Mouse (Mus musculus): Measurements from ENCODE around the gene Brpf3. TPM values are rescaled to one million over a fixed set of nuclear protein-coding genes. Genes with fewer than 3 reads are reported as not detected.
"Not testable (repeated sequence)": the region's sequence is repeated elsewhere in the genome, so short reads cannot be mapped to it uniquely, and the experiment has no call there.

The Brpf3 gene
- total and polyA plus RNA-seq, 3 experiments = 3.4 to 87.3 (median 30.9) TPM

DNA sequence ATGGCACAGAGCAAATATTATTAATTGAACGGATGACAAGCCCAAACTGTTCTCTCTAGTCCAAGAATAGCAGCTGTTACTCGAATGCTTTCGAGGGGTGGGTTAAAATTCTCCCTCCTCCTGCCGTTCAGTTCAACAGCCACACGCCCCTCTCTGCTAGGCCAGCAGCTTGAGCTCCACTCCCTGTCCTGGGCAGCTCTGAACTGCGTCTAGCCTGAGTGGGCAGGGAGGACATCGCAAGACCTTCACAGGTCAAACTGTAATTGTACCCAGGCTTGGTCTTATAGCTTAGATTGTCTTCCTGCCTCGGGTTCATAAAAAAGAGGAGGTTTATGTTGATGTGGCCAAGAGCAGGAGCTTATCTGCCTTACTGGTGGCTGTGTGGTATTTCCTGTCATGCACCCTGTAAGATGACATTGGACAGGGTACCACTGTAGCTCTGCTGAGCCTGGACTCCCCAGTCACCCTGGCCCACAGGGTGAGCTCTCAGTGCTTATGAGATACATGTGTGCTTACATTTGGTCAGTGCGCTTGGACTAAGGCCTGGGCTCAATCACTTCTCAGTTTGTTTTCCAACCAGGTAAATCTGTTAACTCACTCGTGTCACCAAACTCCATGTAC is 14.6 kb downstream of the Brpf3 start:
- Histone ChIP-seq H3K9me3 (replicated peaks) (no peaks in the 10 kb centered on the region), H3K4me1 (ENCODE audit: insufficient read depth, low read depth, low read length) (peaks cover 1% of the 10 kb centered on the region; the same call in 1 of the 2 replicates), H3K36me3 (replicated peaks) (peaks cover 92% of the 10 kb centered on the region), H3K4me3 (ENCODE audit: low read depth, low read length) (no peak overlapping the region), H3K27me3 (ENCODE audit: insufficient read depth, low read length) (no peaks in the 10 kb centered on the region)
- DNase-seq (ENCODE audit: low spot score) = no peak
- TF ChIP-seq POLR2AphosphoS5 (IDR thresholded peaks at IDR 0.05; ENCODE audit: insufficient replicate concordance, low read depth, low read length) (no peak), GATA1 (IDR thresholded peaks at IDR 0.05; ENCODE audit: borderline replicate concordance, low read length) (no peak), CTCF (IDR thresholded peaks at IDR 0.05; ENCODE audit: low read depth, low read length) (no peak), TAL1 (conservative IDR thresholded peaks at IDR 0.05; ENCODE audit: low read depth, low read length) (no peak), GATA2 (IDR thresholded peaks at IDR 0.05; ENCODE audit: borderline replicate concordance, low read depth, low read length) (no peak)
- ATAC-seq (ENCODE audit: extremely low read depth, insufficient number of reproducible peaks, low FRiP score, poor library complexity, severe bottlenecking) = no peak

DNA sequence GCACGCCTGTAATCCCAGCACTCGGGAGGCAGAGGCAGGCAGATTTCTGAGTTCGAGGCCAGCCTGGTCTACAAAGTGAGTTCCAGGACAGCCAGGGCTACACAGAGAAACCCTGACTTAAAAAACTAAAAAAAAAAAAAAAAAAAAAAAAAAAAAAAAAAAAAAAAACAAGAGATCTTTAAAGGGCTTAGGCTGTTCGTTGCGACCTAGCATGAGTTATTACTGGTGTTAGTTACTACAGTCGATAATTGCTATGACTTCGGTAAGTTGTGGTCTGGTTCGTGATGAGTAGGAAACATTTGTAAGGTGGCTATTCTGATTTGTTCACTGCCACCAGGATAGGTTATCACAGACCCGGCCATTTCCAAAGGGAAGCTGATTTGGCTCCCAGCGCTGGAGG is 15.4 kb downstream of the Brpf3 start:
- not testable (repeated sequence) for H3K9me3 ChIP-seq (replicated peaks); H3K4me3 ChIP-seq (ENCODE audit: low read depth, low read length); DNase-seq (ENCODE audit: low spot score); H3K4me1 ChIP-seq (ENCODE audit: insufficient read depth, low read depth, low read length); ATAC-seq (ENCODE audit: extremely low read depth, insufficient number of reproducible peaks, low FRiP score, poor library complexity, severe bottlenecking); H3K27me3 ChIP-seq (ENCODE audit: insufficient read depth, low read length)
- peaks cover 92% of the 10 kb centered on the region for H3K36me3 ChIP-seq (replicated peaks)

DNA sequence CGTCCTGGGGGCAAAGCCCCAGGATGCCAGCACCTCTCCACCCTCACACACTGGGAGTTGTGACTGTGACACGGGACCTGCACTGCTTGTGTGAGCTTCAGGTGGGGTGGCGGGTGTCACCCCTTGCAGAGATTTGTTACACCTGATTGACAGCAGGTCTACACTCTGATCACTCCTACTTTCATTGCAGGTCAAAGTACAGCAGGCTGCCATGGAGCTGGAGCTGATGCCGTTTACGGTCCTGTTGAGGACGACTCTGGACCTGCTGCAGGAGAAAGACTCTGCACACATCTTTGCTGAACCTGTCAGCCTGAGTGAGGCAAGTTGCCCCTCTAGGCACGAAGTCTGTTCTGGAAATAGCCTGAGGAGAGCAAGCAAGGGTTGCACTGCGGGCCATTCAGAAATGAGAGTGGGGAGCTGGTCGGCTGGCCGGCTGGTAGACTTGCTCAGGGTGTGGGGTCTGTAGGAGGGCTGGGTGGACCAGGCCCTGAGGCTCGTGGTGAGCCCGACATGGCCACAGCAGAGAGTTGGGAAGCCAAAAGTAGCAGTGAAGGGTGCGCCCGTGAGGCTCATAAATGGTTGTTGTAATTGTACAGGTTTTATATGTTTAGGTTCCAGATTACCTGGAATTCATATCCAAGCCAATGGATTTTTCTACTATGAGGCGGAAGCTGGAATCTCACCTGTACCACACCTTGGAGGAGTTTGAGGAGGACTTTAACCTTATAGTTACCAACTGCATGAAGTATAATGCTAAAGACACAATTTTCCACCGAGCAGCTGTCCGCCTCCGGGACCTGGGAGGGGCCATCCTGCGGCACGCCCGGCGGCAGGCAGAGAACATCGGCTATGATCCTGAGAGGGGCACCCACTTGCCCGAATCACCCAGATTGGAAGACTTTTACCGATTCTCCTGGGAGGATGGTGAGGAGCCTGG is 16.3 kb downstream of the Brpf3 start:
- peaks cover 94% of the 10 kb centered on the region for H3K36me3 ChIP-seq (replicated peaks)
- peaks cover under 1% of the 10 kb centered on the region; the same call in 1 of the 2 replicates for H3K4me1 ChIP-seq (ENCODE audit: insufficient read depth, low read depth, low read length)
- no peak overlapping the region for H3K4me3 ChIP-seq (ENCODE audit: low read depth, low read length)
- no peaks in the 10 kb centered on the region for H3K9me3 ChIP-seq (replicated peaks)
- DNase-seq (ENCODE audit: low spot score) = no peak
- TF ChIP-seq TAL1 (conservative IDR thresholded peaks at IDR 0.05; ENCODE audit: low read depth, low read length) = no peak
- TF ChIP-seq GATA1 (IDR thresholded peaks at IDR 0.05; ENCODE audit: borderline replicate concordance, low read length) = no peak
- no peak for TF ChIP-seq POLR2AphosphoS5 (IDR thresholded peaks at IDR 0.05; ENCODE audit: insufficient replicate concordance, low read depth, low read length)
- TF ChIP-seq CTCF (IDR thresholded peaks at IDR 0.05; ENCODE audit: low read depth, low read length) = no peak
- ATAC-seq (ENCODE audit: extremely low read depth, insufficient number of reproducible peaks, low FRiP score, poor library complexity, severe bottlenecking) = no peak
- H3K27me3 ChIP-seq (ENCODE audit: insufficient read depth, low read length) = no peaks in the 10 kb centered on the region

DNA sequence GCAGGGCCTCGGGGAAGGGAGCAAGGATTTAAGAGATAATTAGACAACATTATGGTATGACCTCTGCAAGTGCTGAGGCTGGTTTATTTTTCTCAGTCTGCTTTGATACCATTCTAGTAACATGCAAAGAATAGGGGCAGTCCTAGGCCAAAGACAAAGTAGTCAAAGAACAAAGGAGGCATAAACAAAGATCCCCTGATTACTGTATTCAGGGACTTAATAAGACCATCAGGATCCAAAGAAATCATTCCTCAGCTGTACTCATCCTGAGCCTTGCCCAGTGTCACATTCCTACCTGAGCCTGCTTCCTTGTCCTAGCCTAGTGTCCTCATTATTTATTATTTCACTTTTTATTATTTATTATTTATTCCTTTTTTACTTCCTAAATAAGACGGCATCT is 19.3 kb downstream of the Brpf3 start:
- Histone ChIP-seq H3K4me1 (ENCODE audit: insufficient read depth, low read depth, low read length) (peaks cover 27% of the 10 kb centered on the region), H3K9me3 (replicated peaks) (no peaks in the 10 kb centered on the region), H3K4me3 (ENCODE audit: low read depth, low read length) (no peak overlapping the region), H3K36me3 (replicated peaks) (peaks cover 97% of the 10 kb centered on the region), H3K27me3 (ENCODE audit: insufficient read depth, low read length) (no peaks in the 10 kb centered on the region)
- ATAC-seq (ENCODE audit: extremely low read depth, insufficient number of reproducible peaks, low FRiP score, poor library complexity, severe bottlenecking) (no peak), DNase-seq (ENCODE audit: low spot score) (no peak)
- TF ChIP-seq CTCF (IDR thresholded peaks at IDR 0.05; ENCODE audit: low read depth, low read length) (no peak), GATA1 (IDR thresholded peaks at IDR 0.05; ENCODE audit: borderline replicate concordance, low read length) (no peak), GATA2 (IDR thresholded peaks at IDR 0.05; ENCODE audit: borderline replicate concordance, low read depth, low read length) (no peak), TAL1 (conservative IDR thresholded peaks at IDR 0.05; ENCODE audit: low read depth, low read length) (no peak), POLR2AphosphoS5 (IDR thresholded peaks at IDR 0.05; ENCODE audit: insufficient replicate concordance, low read depth, low read length) (no peak)

DNA sequence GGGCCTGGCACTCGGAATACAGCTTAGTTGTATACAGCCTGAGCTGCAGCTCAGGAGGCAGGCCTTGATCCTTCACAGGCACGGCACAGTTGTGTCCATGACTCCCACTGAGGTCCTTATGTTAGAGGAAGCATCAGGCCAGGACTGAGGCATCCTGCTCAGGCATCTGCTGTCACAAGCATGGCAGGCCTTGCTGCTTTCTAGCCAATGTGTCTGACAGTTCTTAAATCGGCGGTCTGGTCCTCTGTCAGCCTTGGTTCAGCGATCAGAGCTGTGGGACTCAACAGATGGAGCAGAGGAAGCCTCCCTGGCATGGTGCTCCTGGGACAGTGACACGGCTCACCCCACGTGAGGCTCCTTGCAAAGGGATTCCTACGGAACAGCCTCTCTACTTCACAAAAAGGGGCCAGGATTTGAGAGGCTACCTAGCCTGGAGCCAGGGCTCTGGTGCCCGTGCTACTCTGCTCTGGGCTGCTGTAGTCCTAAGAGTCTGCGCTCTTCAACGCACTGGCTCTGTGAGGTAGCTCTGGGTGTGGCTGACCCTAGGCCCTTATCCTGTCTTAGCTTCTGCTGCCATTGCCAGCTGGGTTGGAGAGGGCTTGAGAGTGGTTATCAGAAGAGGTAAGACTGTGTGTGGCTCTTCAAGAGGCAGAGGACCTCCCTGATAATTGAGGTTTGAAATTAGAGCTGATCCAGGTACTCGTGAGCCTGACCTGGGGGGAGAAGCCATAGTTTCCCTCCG is 22.3 kb downstream of the Brpf3 start:
- peaks cover 98% of the 10 kb centered on the region for H3K36me3 ChIP-seq (replicated peaks)
- TF ChIP-seq GATA2 (IDR thresholded peaks at IDR 0.05; ENCODE audit: borderline replicate concordance, low read depth, low read length) = no peak
- peak; percentile 42 for TF ChIP-seq TAL1 (conservative IDR thresholded peaks at IDR 0.05; ENCODE audit: low read depth, low read length)
- TF ChIP-seq CTCF (IDR thresholded peaks at IDR 0.05; ENCODE audit: low read depth, low read length) = no peak
- H3K9me3 ChIP-seq (replicated peaks) = no peaks in the 10 kb centered on the region
- H3K4me3 ChIP-seq (ENCODE audit: low read depth, low read length) = no peak overlapping the region; the same call in 1 of the 2 replicates
- no peak for DNase-seq (ENCODE audit: low spot score)
- H3K4me1 ChIP-seq (ENCODE audit: insufficient read depth, low read depth, low read length) = peaks cover 30% of the 10 kb centered on the region
- H3K27me3 ChIP-seq (ENCODE audit: insufficient read depth, low read length) = no peaks in the 10 kb centered on the region
- ATAC-seq (ENCODE audit: extremely low read depth, insufficient number of reproducible peaks, low FRiP score, poor library complexity, severe bottlenecking) = peak; percentile 34

DNA sequence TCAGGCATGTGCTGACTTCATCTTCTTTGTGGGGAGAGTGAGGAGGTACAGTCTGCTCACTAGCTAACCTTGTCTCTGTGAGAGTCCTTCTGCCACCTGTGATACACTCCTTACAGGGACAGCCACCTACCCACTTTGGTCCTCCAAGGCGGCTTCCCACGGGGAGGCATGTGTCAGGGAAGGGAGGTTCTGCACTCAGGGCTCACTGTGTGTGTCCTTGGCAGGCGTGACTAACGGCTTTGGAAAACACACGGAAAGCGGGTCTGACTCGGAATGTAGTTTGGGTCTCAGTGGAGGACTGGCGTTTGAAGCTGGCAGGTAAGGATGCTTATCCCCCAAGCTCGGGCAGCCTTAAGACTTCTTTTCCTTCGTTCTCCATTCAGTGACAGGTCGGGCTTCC is 22.9 kb downstream of the Brpf3 start:
- Histone ChIP-seq H3K4me3 (ENCODE audit: low read depth, low read length) (no peak overlapping the region), H3K9me3 (replicated peaks) (no peaks in the 10 kb centered on the region), H3K4me1 (ENCODE audit: insufficient read depth, low read depth, low read length) (peaks cover 30% of the 10 kb centered on the region), H3K27me3 (ENCODE audit: insufficient read depth, low read length) (no peaks in the 10 kb centered on the region), H3K36me3 (replicated peaks) (peaks cover 98% of the 10 kb centered on the region)
- no peak for ATAC-seq (ENCODE audit: extremely low read depth, insufficient number of reproducible peaks, low FRiP score, poor library complexity, severe bottlenecking)
- TF ChIP-seq TAL1 (conservative IDR thresholded peaks at IDR 0.05; ENCODE audit: low read depth, low read length) (no peak), GATA1 (IDR thresholded peaks at IDR 0.05; ENCODE audit: borderline replicate concordance, low read length) (no peak), CTCF (IDR thresholded peaks at IDR 0.05; ENCODE audit: low read depth, low read length) (no peak), POLR2AphosphoS5 (IDR thresholded peaks at IDR 0.05; ENCODE audit: insufficient replicate concordance, low read depth, low read length) (no peak), GATA2 (IDR thresholded peaks at IDR 0.05; ENCODE audit: borderline replicate concordance, low read depth, low read length) (no peak)
- no peak for DNase-seq (ENCODE audit: low spot score)
